Mouse (Mus musculus) midbrain, embryonic 10.5 days (tissue): ENCODE data around the gene Bcar3. TPM values are rescaled to one million over a fixed set of nuclear protein-coding genes. Genes with fewer than 3 reads are reported as not detected.

ENCODE experiments used
- DNase-seq: peaks from one replicate; pipeline ENCODE4 v3.0.0-alpha.2; 2017; ENCODE audit warnings: low spot score
- H3K27ac ChIP-seq: fragments of 300-500 bp; sonication (generic); replicated peaks from 2 replicates; pipeline ENCODE4 v1.5.1; 2016; ENCODE audit warnings: mild to moderate bottlenecking
- H3K27me3 ChIP-seq: fragments of 300-500 bp; sonication (generic); 2 replicates; pipeline ENCODE4 v1.6.1; 2016; ENCODE audit warnings: low read depth, mild to moderate bottlenecking; ENCODE audit not compliant: poor library complexity, severe bottlenecking
- H3K36me3 ChIP-seq: fragments of 300-500 bp; sonication (generic); 2 replicates; pipeline ENCODE4 v1.6.1; 2016; ENCODE audit warnings: mild to moderate bottlenecking, moderate library complexity
- H3K4me1 ChIP-seq: fragments of 300-500 bp; sonication (generic); 2 replicates; pipeline ENCODE4 v1.6.1; 2016
- H3K4me3 ChIP-seq: fragments of 300-500 bp; sonication (generic); 2 replicates; pipeline ENCODE4 v1.5.1; 2016; ENCODE audit warnings: mild to moderate bottlenecking, moderate library complexity
- H3K9me3 ChIP-seq: fragments of 300-500 bp; sonication (generic); replicated peaks from 2 replicates; pipeline ENCODE4 v1.6.1; 2016; ENCODE audit warnings: mild to moderate bottlenecking
- WGBS: fragments of 180-500 bp; shearing (Covaris S2); methylation state at CpG from one replicate; pipeline ENCODE4 v1.1.7; 2016; 5-methylcytosine and 5-hydroxymethylcytosine counted together
- polyA plus RNA-seq: library from polyadenylated mRNA; unstranded; fragments of >200 nt; fragmentation: Nextera tagmentation; extraction: Ambion mirVana; gene quantifications from 2 replicates; pipeline ENCODE4 v1.2.1, GENCODE M21; 2016

Gene Bcar3
- polyA plus RNA-seq, 1 experiment from 2014 or later, result 21.8 TPM

DNA sequence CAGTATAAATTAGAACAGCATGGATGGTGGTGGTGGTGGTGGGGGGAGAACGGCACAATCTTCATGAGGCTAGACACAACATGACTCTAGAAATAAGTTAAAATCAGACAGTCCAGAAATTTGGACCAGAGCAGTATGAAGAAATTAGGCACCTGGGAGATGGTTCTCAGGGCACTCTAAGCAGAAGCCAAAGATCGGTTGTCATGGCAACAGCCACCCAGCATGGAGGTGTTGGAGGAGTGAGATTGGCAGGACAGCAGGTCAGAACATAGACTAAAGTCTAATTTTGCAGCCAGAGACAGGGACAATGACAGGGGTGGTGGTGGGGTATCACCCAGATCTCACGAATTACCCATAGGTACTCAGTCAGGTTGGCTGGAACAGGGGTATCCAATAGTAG is 182.7 kb downstream of the Bcar3 start:
- H3K4me1 ChIP-seq, result peaks cover 80% of the 10 kb centered on the region

DNA sequence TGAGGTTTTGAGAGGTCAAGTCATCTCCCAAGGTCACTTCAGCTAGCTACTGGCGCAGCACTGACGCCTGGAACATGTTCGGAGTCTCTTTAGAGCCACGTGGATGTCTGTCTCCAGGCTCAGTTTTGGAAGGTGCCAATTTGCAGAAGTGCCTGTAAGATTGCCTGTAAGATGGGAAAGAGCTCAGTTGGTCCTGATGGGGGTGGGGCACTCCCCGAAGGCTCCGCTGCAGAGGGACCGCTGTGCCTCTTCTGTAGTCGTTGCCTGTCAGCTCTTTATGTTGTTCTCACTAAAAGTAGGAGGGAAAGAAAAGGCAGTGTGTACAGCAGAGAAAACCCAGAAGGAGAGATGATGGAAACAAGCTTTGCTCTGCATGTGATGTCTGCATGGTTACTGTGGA is 183.6 kb downstream of the Bcar3 start:
- Histone ChIP-seq H3K9me3 (no peaks in the 10 kb centered on the region), H3K4me1 (peaks cover 87% of the 10 kb centered on the region), H3K36me3 (no peaks in the 10 kb centered on the region), H3K4me3 (no peak overlapping the region), H3K27ac (0 out of 2 replicates have a peak overlapping the region, but pooled peaks have one; percentile 28), H3K27me3 (no peaks in the 10 kb centered on the region)
- 76% methylated on average over 8 of the region's 8 CpGs for WGBS
- no peak for DNase-seq

More for the DNA sequence above, 182.7 kb downstream of the Bcar3 start:
- H3K9me3 ChIP-seq, result no peaks in the 10 kb centered on the region
- H3K27me3 ChIP-seq, result no peaks in the 10 kb centered on the region
- no peak for DNase-seq
- 52% methylated on average over 3 of the region's 3 CpGs for WGBS
- H3K36me3 ChIP-seq, result peaks cover 2% of the 10 kb centered on the region; the same call in 1 of the 2 replicates
- peak overlapping the region; percentile 69; the same call in 1 of the 2 replicates for H3K27ac ChIP-seq
- H3K4me3 ChIP-seq, result no peak overlapping the region

DNA sequence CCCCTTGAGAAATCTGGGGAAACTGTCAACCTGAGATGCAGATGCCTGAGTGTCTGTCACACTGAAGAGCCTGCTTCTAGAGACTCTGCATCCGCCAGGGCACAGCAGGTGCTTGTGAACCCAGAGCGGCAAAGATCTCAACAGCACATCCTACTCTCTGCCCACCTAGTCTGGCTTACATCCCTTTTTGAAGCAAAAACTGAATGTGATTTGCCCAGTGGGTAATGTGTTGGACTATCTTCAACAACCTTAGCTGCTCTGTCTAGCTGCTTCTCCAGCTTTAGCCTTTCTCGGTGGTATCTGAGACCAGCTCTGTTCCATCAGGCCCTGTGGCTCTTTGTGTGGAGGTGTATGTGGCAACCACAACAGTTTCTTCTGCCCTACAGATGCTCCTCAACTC is 184.8 kb downstream of the Bcar3 start:
- H3K4me1 ChIP-seq, result peaks cover 98% of the 10 kb centered on the region
- H3K27me3 ChIP-seq, result no peaks in the 10 kb centered on the region
- H3K9me3 ChIP-seq, result no peaks in the 10 kb centered on the region
- DNase-seq, result no peak
- no peak overlapping the region for H3K4me3 ChIP-seq
- H3K36me3 ChIP-seq, result no peaks in the 10 kb centered on the region
- WGBS, result 85% methylated on average over 3 of the region's 3 CpGs
- H3K27ac ChIP-seq, result peak overlapping the region; percentile 10; the same call in 1 of the 2 replicates

DNA sequence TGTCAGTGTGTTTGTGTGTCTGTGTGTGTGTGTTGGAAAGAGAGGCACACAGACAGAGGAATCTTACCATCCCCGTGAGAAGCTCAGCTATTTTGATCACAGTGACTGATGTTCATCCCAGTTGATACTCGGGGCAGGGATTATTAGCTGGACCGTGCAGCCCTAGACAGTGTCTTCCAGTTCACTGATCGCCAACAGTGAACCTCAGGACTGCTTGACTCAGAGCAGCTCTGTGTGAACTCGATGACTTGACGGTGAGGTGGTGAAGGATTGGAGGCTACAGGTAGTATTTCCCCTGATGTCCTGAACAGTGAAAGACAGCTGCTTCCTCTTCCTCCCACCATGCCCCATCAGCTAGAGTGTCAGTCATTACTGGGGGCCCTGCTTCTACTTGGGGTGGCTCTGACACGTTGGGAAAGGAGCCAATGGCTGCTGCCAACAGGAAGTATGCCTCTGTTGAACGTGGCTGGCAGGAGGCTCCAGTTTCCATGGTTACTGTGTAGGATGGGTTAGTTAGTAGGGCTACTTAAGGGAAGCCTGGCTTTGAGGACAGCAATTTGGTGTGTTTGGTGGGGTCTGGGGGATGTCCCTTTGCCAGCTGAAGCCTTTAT is 186.2 kb downstream of the Bcar3 start:
- Histone ChIP-seq H3K27ac (peak overlapping the region; percentile 64), H3K36me3 (no peaks in the 10 kb centered on the region), H3K4me3 (no peak overlapping the region), H3K9me3 (no peaks in the 10 kb centered on the region), H3K27me3 (no peaks in the 10 kb centered on the region), H3K4me1 (peaks cover 97% of the 10 kb centered on the region)
- no peak for DNase-seq
- 46% methylated on average over 8 of the region's 8 CpGs for WGBS

DNA sequence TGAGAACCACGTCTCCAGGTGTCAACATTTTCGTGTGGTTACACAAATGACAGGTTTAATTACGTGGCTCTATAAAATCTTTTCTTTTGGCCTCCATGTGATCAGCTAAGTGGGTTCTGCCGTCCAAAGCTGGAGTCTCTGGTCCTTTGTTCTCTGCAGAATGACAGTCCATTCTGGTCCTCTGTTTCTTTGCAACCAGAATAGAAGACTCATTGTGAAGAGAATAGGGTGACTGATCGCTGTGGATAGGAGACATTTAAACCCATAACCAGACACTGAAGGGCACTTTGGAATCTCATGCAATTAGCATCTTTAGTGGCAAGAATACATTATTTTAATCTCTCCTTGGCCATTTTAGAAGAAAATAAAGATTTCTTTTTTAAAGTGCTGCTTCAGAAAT is 187.1 kb downstream of the Bcar3 start:
- H3K27ac ChIP-seq, result peak overlapping the region; percentile 64
- H3K9me3 ChIP-seq, result no peaks in the 10 kb centered on the region
- 45% methylated on average over 5 of the region's 5 CpGs for WGBS
- H3K27me3 ChIP-seq, result no peaks in the 10 kb centered on the region
- no peak for DNase-seq
- H3K4me1 ChIP-seq, result peaks cover 94% of the 10 kb centered on the region
- H3K36me3 ChIP-seq, result no peaks in the 10 kb centered on the region
- no peak overlapping the region for H3K4me3 ChIP-seq

DNA sequence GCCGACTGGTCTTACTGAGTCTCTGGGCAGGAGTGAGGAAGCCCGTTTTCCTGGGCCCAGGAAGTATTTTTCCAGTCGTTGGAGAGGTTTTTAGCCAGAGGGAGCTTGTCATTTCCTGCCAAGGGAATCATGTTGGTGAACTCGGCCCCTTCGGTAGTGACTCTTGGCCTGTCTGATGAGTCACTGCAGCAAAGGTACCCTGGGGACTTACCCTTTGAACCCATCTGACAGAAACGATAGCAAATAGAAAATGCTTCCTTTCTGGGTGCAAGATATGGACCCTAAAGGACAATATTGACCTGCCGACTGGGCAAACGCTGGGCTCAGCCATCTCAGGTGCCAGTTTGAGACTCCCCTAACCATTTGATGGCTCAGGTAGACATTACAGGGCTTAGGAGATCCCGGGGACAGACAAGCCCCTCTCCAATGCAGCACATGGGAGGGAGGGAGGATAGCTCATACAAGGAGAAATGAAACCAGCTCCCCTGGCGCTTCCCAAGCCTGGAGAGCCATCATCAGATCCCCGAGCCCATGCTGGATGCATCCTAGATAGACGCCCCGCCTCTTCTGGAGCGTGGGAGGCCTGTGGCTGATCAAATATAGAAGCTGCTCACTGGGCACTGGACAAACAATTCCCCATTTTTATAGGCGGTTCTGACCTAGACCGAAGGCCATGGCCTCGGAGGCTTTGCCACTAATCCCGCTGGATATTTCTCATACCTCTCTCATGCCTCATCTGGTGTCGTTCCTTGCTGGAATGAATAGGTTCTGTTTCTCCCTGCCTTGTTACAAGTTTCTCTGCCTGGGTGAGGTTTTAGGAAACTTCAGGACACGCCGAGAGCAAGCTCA is 188.2 kb downstream of the Bcar3 start:
- peak overlapping the region; percentile 80 for H3K27ac ChIP-seq
- H3K4me3 ChIP-seq, result 0 out of 2 replicates have a peak overlapping the region, but pooled peaks have one; percentile 7
- no peaks in the 10 kb centered on the region for H3K9me3 ChIP-seq
- H3K36me3 ChIP-seq, result no peaks in the 10 kb centered on the region
- DNase-seq, result no peak
- peaks cover 87% of the 10 kb centered on the region for H3K4me1 ChIP-seq
- H3K27me3 ChIP-seq, result no peaks in the 10 kb centered on the region
- WGBS, result 69% methylated on average over 21 of the region's 21 CpGs

DNA sequence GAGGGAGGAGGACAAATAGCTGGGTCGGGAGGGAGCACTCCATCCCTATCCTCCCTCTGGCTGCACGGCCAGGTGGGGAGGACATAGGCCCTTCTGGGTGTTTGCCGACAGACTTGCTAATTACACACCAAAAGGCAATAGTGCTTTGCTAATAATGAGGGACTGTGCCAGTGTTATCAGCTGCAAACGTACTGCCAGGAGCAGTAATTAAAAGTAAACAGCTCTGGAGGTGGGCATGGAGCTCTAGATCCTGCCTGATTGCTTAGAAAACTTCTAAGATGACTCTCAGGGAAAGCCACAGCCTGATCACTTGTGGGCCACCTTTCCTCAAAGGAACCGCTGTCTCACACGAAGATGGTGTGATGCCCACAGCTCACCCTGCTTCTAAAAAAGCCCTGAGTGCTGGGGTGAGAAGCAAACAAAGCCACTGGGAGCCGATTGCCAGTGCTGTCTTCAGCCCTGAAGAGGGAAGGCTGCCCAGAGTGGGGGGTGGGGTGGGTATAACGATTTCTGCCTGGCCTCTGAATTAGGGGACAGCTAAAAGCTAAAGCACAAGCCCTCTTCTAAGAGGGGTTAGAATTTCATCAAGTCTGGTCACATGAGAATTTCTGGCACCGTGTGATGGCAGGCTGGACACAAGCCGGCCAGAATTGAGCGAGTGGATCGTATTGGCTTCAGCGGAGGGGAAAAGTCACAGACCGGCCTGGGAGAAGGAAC is 189.3 kb downstream of the Bcar3 start:
- WGBS, result 19% methylated on average over 14 of the region's 14 CpGs
- no peak for DNase-seq
- H3K27me3 ChIP-seq, result no peaks in the 10 kb centered on the region
- H3K36me3 ChIP-seq, result no peaks in the 10 kb centered on the region
- peak overlapping the region; percentile 80 for H3K27ac ChIP-seq
- peaks cover 88% of the 10 kb centered on the region for H3K4me1 ChIP-seq
- peak overlapping the region; percentile 39 for H3K4me3 ChIP-seq
- no peaks in the 10 kb centered on the region for H3K9me3 ChIP-seq

DNA sequence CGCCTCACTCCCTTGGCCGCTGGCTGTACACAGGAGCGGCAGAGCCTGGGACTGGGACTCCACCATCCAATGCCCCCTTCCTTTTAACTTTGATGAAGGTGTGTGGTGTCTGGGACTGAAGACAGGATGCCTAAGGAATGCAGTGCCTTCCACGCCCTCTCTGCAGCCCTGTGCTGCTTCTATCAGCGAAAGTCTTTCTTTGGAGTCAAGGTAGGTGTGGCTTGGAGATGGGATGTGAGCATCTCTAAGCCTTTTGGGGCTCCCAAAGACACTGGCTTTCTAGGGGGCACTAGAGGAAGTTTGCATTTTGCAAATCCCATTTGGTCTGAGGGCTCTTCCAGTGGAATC is 189.8 kb downstream of the Bcar3 start:
- 19% methylated on average over 5 of the region's 5 CpGs for WGBS
- Histone ChIP-seq H3K27ac (peak overlapping the region; percentile 80), H3K9me3 (no peaks in the 10 kb centered on the region), H3K36me3 (no peaks in the 10 kb centered on the region), H3K27me3 (no peaks in the 10 kb centered on the region), H3K4me1 (peaks cover 90% of the 10 kb centered on the region), H3K4me3 (peak overlapping the region; percentile 39)
- DNase-seq, result no peak

DNA sequence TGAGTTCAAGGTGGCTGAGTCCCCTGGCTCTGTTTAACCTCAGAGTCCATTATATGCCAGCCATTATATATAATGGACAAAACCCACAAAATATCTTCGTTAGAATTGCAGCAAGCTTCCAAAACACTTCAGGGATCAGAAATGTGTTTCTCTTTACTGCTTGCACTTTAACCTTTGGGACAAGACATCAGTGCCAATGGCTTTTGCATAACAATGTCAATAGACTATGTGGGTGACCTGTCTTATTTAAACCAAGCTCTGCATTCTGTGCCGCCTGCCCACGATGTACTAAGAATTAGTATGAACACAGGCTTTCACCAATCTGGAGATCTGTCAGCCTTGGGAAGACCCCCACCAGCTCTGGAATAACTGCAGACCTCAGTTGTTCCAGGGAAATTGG is 190.4 kb downstream of the Bcar3 start:
- no peaks in the 10 kb centered on the region for H3K9me3 ChIP-seq
- peak overlapping the region; percentile 80; the same call in 1 of the 2 replicates for H3K27ac ChIP-seq
- WGBS, result 59% methylated on average over 3 of the region's 3 CpGs
- DNase-seq, result no peak
- H3K4me1 ChIP-seq, result peaks cover 85% of the 10 kb centered on the region
- peak overlapping the region; percentile 39; the same call in 1 of the 2 replicates for H3K4me3 ChIP-seq
- no peaks in the 10 kb centered on the region for H3K36me3 ChIP-seq
- no peaks in the 10 kb centered on the region for H3K27me3 ChIP-seq

DNA sequence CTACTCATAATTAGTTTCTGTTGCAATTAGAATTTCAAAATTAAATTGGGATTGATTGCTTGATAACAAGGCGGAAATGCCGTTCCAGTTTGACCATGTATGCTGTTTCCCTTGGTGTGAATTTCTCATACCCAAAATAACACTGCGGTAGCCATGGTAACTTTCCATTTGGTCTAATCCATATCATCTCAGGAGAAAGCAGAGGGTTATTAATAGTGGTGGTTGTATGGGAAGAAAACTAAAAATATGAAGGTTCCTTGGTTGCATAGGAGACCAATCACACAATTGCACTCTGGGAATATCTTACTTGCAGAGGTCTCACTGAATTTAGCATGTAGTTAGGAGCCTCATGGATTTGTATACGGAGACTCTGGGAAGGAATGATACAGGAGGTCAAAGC is 191.8 kb downstream of the Bcar3 start:
- Histone ChIP-seq H3K4me3 (no peak overlapping the region), H3K4me1 (peaks cover 74% of the 10 kb centered on the region), H3K27ac (no peak overlapping the region), H3K9me3 (no peaks in the 10 kb centered on the region), H3K36me3 (no peaks in the 10 kb centered on the region), H3K27me3 (no peaks in the 10 kb centered on the region)
- DNase-seq, result no peak
- 93% methylated on average over 4 of the region's 4 CpGs for WGBS

DNA sequence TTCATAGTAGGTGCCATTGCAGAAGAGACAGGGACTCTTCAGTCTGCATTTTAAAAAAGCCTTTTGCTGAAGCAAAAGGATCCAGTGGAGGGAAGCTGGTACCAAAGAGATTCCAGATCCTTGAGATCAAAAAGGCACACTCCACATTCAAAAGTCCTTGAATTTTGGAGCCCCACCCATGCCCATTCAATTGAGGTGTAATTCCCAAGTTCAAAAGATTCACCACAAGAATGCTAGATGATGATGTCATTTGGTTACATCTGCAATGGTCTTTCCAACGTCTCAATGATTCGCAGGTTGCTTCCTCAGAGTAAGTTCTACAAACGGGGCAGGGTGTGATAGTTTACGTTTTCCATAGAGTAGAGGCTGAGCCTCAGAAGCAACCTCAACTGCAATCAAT is 192.3 kb downstream of the Bcar3 start:
- Histone ChIP-seq H3K36me3 (no peaks in the 10 kb centered on the region), H3K9me3 (no peaks in the 10 kb centered on the region), H3K4me1 (peaks cover 69% of the 10 kb centered on the region), H3K4me3 (no peak overlapping the region), H3K27ac (no peak overlapping the region), H3K27me3 (no peaks in the 10 kb centered on the region)
- WGBS, result 91% methylated on average over 4 of the region's 4 CpGs
- DNase-seq, result no peak

DNA sequence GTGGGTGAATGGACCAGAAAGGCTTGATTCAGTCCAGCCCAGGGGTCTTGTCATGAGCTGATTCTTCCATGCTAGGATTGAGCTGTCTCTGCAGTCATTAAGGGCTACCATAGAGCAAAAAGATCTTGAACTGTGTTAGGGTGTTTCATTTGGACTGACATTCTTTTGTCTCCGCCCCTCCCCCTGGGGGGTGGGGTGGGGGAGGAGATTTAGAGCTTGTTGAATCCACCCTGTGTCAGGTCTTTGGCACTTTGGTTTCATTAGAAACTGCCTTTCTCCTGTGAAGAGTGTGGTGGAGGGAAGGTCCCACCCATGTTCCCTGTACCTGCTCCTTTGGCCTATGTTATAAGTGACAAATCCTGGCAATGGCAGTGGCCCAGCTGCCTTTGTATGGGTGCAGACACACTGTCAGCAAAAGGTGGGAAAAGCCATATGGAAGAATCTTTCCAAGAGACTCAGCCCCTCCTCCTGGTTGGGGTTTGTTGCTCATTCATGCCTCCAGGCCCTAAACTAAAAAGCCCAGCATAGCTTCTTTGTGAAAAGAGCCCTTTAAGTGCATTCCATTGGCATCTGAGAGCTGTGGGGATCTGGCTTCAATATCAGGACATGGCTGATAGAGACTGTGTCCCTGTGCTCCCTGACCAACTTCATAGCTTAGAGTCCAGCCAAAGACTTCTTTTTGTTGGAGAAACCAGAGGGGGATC is 194.3 kb downstream of the Bcar3 start:
- peak overlapping the region; percentile 68 for H3K27ac ChIP-seq
- DNase-seq, result no peak
- 53% methylated on average over 1 of the region's 1 CpGs for WGBS

More for the DNA sequence above, 194.3 kb downstream of the Bcar3 start:
- Histone ChIP-seq H3K36me3 (no peaks in the 10 kb centered on the region), H3K27me3 (no peaks in the 10 kb centered on the region), H3K4me3 (no peak overlapping the region), H3K4me1 (peaks cover 64% of the 10 kb centered on the region), H3K9me3 (no peaks in the 10 kb centered on the region)
